ENCODE assay signal across 24 mouse cellular contexts in the genomic region with DNA sequence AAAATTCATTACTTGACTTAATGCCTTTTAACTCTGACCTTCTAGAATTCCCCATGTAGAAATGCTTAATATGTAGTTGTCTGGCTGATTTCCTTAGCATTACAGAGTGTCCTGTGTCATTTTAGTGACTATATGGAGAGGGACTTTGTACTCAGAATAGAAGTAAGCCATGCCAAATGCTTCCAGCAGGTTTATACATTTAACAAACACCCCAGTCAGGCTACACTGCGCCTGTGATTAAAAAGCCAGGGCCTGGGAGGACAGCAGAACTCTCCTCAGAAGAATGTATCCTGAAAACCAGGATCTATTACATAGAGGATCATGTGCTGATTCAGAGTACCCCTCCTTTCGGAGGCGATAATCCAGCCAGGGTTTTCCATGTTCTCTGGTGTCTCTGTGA.
DNase-seq lines count a peak whose midpoint lies in the region; ATAC-seq and TF ChIP-seq lines count a peak whose summit lies in the region.
"Had no signal": no experiment of that assay in that cellular context is flagged by ENCODE, and none has a peak within 500 bp of the region (broad histone marks: within the 10 kb centered on the region; RNA-seq: fewer than 3 reads in every experiment).

No protein-coding gene starts in this region.

- peaks cover 10% of the 10 kb centered on the region for H3K4me1 ChIP-seq in heart, embryonic 10.5 days
- H3K4me1 ChIP-seq in kidney, embryonic 14.5 days (ENCODE audit: control insufficient read depth, insufficient read depth, low read length), result no peaks in the 10 kb centered on the region
- peaks cover 5% of the 10 kb centered on the region; the same call in 1 of the 2 replicates for H3K4me1 ChIP-seq in kidney, embryonic 16.5 days (ENCODE audit: insufficient read depth, low read length)
- H3K4me1 ChIP-seq in limb, embryonic 14.5 days (ENCODE audit: control insufficient read depth, insufficient read depth, low read length), result 0 out of 2 replicates have a peak, but pooled peaks cover 2% of the 10 kb centered on the region
- no peaks in the 10 kb centered on the region for H3K4me1 ChIP-seq in limb, embryonic 10.5 days
- H3K4me1 ChIP-seq: embryonic facial prominence, embryonic 13.5 days; embryonic facial prominence, embryonic 15.5 days; forebrain, embryonic 10.5 days; forebrain, embryonic 12.5 days had no signal

- H3K27ac ChIP-seq in heart, embryonic 10.5 days, result no peak overlapping the region
- peak overlapping the region; percentile 55; the same call in 1 of the 2 replicates for H3K27ac ChIP-seq in kidney, embryonic 14.5 days (ENCODE audit: low read depth, low read length)
- H3K27ac ChIP-seq in kidney, embryonic 16.5 days (ENCODE audit: low read length), result 0 out of 2 replicates have a peak overlapping the region, but pooled peaks have one; percentile 29
- no peak overlapping the region for H3K27ac ChIP-seq in limb, embryonic 14.5 days (replicated peaks; ENCODE audit: low read depth, low read length)
- no peak overlapping the region for H3K27ac ChIP-seq in limb, embryonic 10.5 days
- H3K27ac ChIP-seq: embryonic facial prominence, embryonic 13.5 days; embryonic facial prominence, embryonic 15.5 days; forebrain, embryonic 10.5 days; forebrain, embryonic 12.5 days had no signal

- no peaks in the 10 kb centered on the region for H3K27me3 ChIP-seq in heart, embryonic 10.5 days (ENCODE audit: insufficient read depth, poor library complexity, severe bottlenecking)
- no peaks in the 10 kb centered on the region for H3K27me3 ChIP-seq in kidney, embryonic 14.5 days (ENCODE audit: control insufficient read depth, insufficient read depth, low read length)
- no peaks in the 10 kb centered on the region for H3K27me3 ChIP-seq in kidney, embryonic 16.5 days (ENCODE audit: insufficient read depth, low read length)
- H3K27me3 ChIP-seq in limb, embryonic 14.5 days (ENCODE audit: control insufficient read depth, insufficient read depth, low read length), result no peaks in the 10 kb centered on the region
- H3K27me3 ChIP-seq in limb, embryonic 10.5 days (ENCODE audit: low read depth, poor library complexity, severe bottlenecking), result no peaks in the 10 kb centered on the region
- H3K27me3 ChIP-seq: embryonic facial prominence, embryonic 13.5 days; embryonic facial prominence, embryonic 15.5 days; forebrain, embryonic 12.5 days had no signal

- intact Hi-C loops in heart, postnatal 36 days (cut with DNase I), result no loop called here

- ATAC-seq in kidney, embryonic 14.5 days (ENCODE audit: low FRiP score, low TSS enrichment), result peak; percentile 64; the same call in 1 of the 2 replicates
- peak; percentile 51; the same call in 1 of the 2 replicates for ATAC-seq in kidney, embryonic 16.5 days (ENCODE audit: low FRiP score, low TSS enrichment)
- ATAC-seq in limb, embryonic 14.5 days (ENCODE audit: low FRiP score, low read depth), result peak; percentile 57; the same call in 1 of the 2 replicates
- ATAC-seq: forebrain, embryonic 14.5 days had no signal

- DNase-seq in heart, embryonic 10.5 days (ENCODE audit: low spot score), result peak; percentile 9
- DNase-seq in heart, postnatal 36 days, result no peak
- no peak for DNase-seq in kidney, postnatal 36 days
- DNase-seq in kidney, postnatal 14 days, result no peak
- DNase-seq in limb, embryonic 14.5 days (ENCODE audit: low spot score), result no peak
- no peak for DNase-seq in limb, embryonic 10.5 days (ENCODE audit: low spot score)
- DNase-seq: adrenal gland, adult 2 months; adrenal gland, postnatal 10 days; adrenal gland, postnatal 25 days; cerebellum, adult 11 months; cerebellum, adult 18-20 months; cerebellum, adult 8-10 months; cerebellum, adult 9-11 months; cerebellum, postnatal 14 days; cerebellum, postnatal 36 days; embryo, embryonic 11 days had no signal

- no peak overlapping the region for H3K4me3 ChIP-seq in heart, embryonic 10.5 days
- H3K4me3 ChIP-seq in kidney, embryonic 14.5 days (ENCODE audit: low read length), result no peak overlapping the region
- no peak overlapping the region for H3K4me3 ChIP-seq in kidney, embryonic 16.5 days (ENCODE audit: low read length)
- no peak overlapping the region for H3K4me3 ChIP-seq in limb, embryonic 14.5 days (replicated peaks; ENCODE audit: low read length)
- no peak overlapping the region for H3K4me3 ChIP-seq in limb, embryonic 10.5 days
- H3K4me3 ChIP-seq: embryonic facial prominence, embryonic 13.5 days; embryonic facial prominence, embryonic 15.5 days; erythroblast, embryonic 14.5 days; forebrain, embryonic 10.5 days; forebrain, embryonic 12.5 days had no signal

- H3K36me3 ChIP-seq in heart, embryonic 10.5 days, result no peaks in the 10 kb centered on the region
- no peaks in the 10 kb centered on the region for H3K36me3 ChIP-seq in kidney, embryonic 14.5 days (ENCODE audit: control insufficient read depth, insufficient read depth, low read length)
- no peaks in the 10 kb centered on the region for H3K36me3 ChIP-seq in kidney, embryonic 16.5 days (ENCODE audit: insufficient read depth, low read length)
- no peaks in the 10 kb centered on the region for H3K36me3 ChIP-seq in limb, embryonic 14.5 days (ENCODE audit: control insufficient read depth, insufficient read depth, low read length)
- no peaks in the 10 kb centered on the region for H3K36me3 ChIP-seq in limb, embryonic 10.5 days
- H3K36me3 ChIP-seq: embryonic facial prominence, embryonic 13.5 days; embryonic facial prominence, embryonic 15.5 days; forebrain, embryonic 10.5 days; forebrain, embryonic 12.5 days had no signal

- no peak overlapping the region for H3K4me2 ChIP-seq in kidney, embryonic 14.5 days (replicated peaks; ENCODE audit: low read depth, low read length)
- no peak overlapping the region for H3K4me2 ChIP-seq in kidney, embryonic 16.5 days (replicated peaks; ENCODE audit: low read depth, low read length)
- no peak overlapping the region for H3K4me2 ChIP-seq in limb, embryonic 14.5 days (replicated peaks; ENCODE audit: low read depth, low read length, severe bottlenecking)
- H3K4me2 ChIP-seq: embryonic facial prominence, embryonic 13.5 days; embryonic facial prominence, embryonic 15.5 days; forebrain, embryonic 12.5 days had no signal

- TF ChIP-seq POLR2A in limb, embryonic 14.5 days (IDR thresholded peaks at IDR 0.05; ENCODE audit: borderline replicate concordance, extremely low read depth, insufficient read depth, insufficient read length), result no peak

- 80% methylated on average over 3 of the region's 3 CpGs for WGBS in heart, embryonic 10.5 days
- WGBS in kidney, embryonic 14.5 days, result 79% methylated on average over 3 of the region's 3 CpGs
- WGBS in kidney, embryonic 16.5 days, result 79% methylated on average over 3 of the region's 3 CpGs
- 69% methylated on average over 3 of the region's 3 CpGs for WGBS in limb, embryonic 14.5 days
- 93% methylated on average over 3 of the region's 3 CpGs for WGBS in limb, embryonic 10.5 days

- no peaks in the 10 kb centered on the region; the same call in 1 of the 2 replicates for H3K9me3 ChIP-seq in heart, embryonic 10.5 days
- no peaks in the 10 kb centered on the region for H3K9me3 ChIP-seq in kidney, embryonic 14.5 days (ENCODE audit: control insufficient read depth, low read length)
- no peaks in the 10 kb centered on the region for H3K9me3 ChIP-seq in kidney, embryonic 16.5 days (ENCODE audit: low read length)
- no peaks in the 10 kb centered on the region for H3K9me3 ChIP-seq in limb, embryonic 14.5 days (ENCODE audit: control insufficient read depth, low read length)
- H3K9me3 ChIP-seq in limb, embryonic 10.5 days (replicated peaks), result no peaks in the 10 kb centered on the region
- H3K9me3 ChIP-seq: embryonic facial prominence, embryonic 15.5 days; forebrain, embryonic 10.5 days; forebrain, embryonic 12.5 days had no signal

- H3K9ac ChIP-seq in kidney, embryonic 14.5 days (ENCODE audit: low read depth, low read length), result no peak overlapping the region
- no peak overlapping the region for H3K9ac ChIP-seq in kidney, embryonic 16.5 days (replicated peaks; ENCODE audit: low read length)
- H3K9ac ChIP-seq in limb, embryonic 14.5 days (ENCODE audit: low read depth, low read length, severe bottlenecking), result no peak overlapping the region
- H3K9ac ChIP-seq: embryonic facial prominence, embryonic 13.5 days; embryonic facial prominence, embryonic 15.5 days; forebrain, embryonic 12.5 days had no signal

Comparison
In these comparisons a context has a peak if more than half of its experiments do, and no peak if none do; other contexts are left out.
1. H3K27ac ChIP-seq: peak in kidney, embryonic 14.5 days (single experiment) and kidney, embryonic 16.5 days (single experiment); none in heart, embryonic 10.5 days (single experiment), limb, embryonic 14.5 days (single experiment) and limb, embryonic 10.5 days (single experiment).
2. Peak in every context shown above with its lines, with median percentiles within 50 percentile points of each other: ATAC-seq.